Mouse (Mus musculus): Measurements from ENCODE around the gene Oas1c. TPM values are rescaled to one million over a fixed set of nuclear protein-coding genes. Genes with fewer than 3 reads are reported as not detected.
A peak's percentile ranks its signal among the peaks of the same experiment; 100 is the strongest.

Gene Oas1c
- polyA plus RNA-seq (2014; fragmentation: Nextera tagmentation; extraction: Ambion mirVana): 0.26 and 0.45 TPM in 2 replicates

GRCm38 (mm10) chr5:120811951-120812819 lies at the start of gene Oas1c:
TSS of gene Oas1c (minus strand) at chr5:120812514.
- DNase-seq (ENCODE audit: low spot score): peak; percentile 77
- Histone ChIP-seq H3K9me3 (ENCODE audit: control insufficient read depth, low read length) (no peaks in the 10 kb centered on the region), H3K4me1 (replicated peaks; ENCODE audit: control insufficient read depth, insufficient read depth, low read length) (no peaks in the 10 kb centered on the region), H3K36me3 (ENCODE audit: control insufficient read depth, insufficient read depth, low read length) (no peaks in the 10 kb centered on the region), H3K27me3 (ENCODE audit: control insufficient read depth, insufficient read depth, low read length) (no peaks in the 10 kb centered on the region), H3K27ac (ENCODE audit: low read depth, low read length) (no peak within 1 kb of the TSS), H3K4me3 (ENCODE audit: low read depth, low read length) (peak within 1 kb of the TSS; percentile 6; the same call in 1 of the 2 replicates), H3K4me2 (replicated peaks; ENCODE audit: low read depth, low read length) (peak within 1 kb of the TSS; percentile 20), H3K9ac (ENCODE audit: low read depth, low read length) (peak within 1 kb of the TSS; percentile 28)
- peak; percentile 54; the same call in 1 of the 2 replicates for ATAC-seq (ENCODE audit: low FRiP score)
- WGBS: 8% methylated on average over 18 of the region's 18 CpGs

DNA sequence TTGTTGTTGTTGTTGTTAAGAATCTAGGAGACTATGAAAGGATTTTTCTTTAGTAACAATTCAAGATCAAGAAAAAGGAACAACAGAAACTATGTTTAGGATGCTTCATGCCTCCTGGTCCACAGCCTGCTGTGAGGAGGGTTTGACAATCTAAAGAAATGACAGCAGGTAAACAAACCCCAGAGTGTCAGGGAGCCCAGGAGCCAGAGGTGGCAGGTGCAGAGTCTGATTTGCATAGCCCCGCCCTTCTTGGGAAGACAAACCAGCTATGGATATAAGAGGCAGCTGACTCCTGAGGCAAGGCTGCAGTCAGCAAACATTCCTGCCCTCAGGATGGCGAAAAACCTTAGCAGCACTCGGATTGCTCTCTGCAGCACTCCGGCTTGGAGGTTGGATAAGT lies 48.8 kb upstream of the Oas1c start, which contains the start of gene Oas1h:
TSS of gene Oas1h (plus strand) at position 301 of the 400 bp plus-strand sequence.
- DNase-seq (ENCODE audit: low spot score): no peak
- Histone ChIP-seq H3K4me3 (ENCODE audit: low read depth, low read length) (no peak within 1 kb of the TSS), H3K9ac (ENCODE audit: low read depth, low read length) (no peak within 1 kb of the TSS), H3K4me2 (replicated peaks; ENCODE audit: low read depth, low read length) (no peak within 1 kb of the TSS), H3K36me3 (ENCODE audit: control insufficient read depth, insufficient read depth, low read length) (no peaks in the 10 kb centered on the region), H3K9me3 (ENCODE audit: control insufficient read depth, low read length) (no peaks in the 10 kb centered on the region), H3K27ac (ENCODE audit: low read depth, low read length) (no peak within 1 kb of the TSS), H3K4me1 (replicated peaks; ENCODE audit: control insufficient read depth, insufficient read depth, low read length) (no peaks in the 10 kb centered on the region), H3K27me3 (ENCODE audit: control insufficient read depth, insufficient read depth, low read length) (no peaks in the 10 kb centered on the region)
- ATAC-seq (ENCODE audit: low FRiP score): no peak
- 47% methylated on average over 4 of the region's 4 CpGs for WGBS

DNA sequence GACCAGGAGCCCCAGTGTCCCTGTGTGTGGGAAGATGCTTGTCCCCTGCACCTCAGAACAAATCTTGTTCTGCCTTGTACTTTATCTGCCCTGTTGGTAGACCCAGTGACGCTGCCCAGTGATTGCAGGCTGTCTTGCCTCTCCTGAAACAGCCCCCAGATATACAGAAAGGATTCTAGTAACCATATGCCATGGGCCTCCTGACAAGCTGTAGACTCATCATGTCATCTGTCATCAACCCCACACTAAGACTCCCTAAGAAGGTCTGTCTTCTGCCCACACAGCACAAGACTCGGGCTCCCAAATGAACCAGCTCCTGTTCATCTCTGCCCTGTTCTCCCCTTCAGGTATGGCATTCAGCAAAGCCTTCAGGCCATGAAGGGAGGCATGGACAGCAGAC lies 46.9 kb upstream of the Oas1c start:
- ATAC-seq (ENCODE audit: low FRiP score) (no peak), DNase-seq (ENCODE audit: low spot score) (no peak)
- WGBS: 86% methylated on average over 2 of the region's 2 CpGs
- Histone ChIP-seq H3K9ac (ENCODE audit: low read depth, low read length) (no peak overlapping the region), H3K36me3 (ENCODE audit: control insufficient read depth, insufficient read depth, low read length) (no peaks in the 10 kb centered on the region), H3K9me3 (ENCODE audit: control insufficient read depth, low read length) (no peaks in the 10 kb centered on the region; the same call in 1 of the 2 replicates), H3K4me3 (ENCODE audit: low read depth, low read length) (no peak overlapping the region), H3K4me1 (replicated peaks; ENCODE audit: control insufficient read depth, insufficient read depth, low read length) (no peaks in the 10 kb centered on the region), H3K27me3 (ENCODE audit: control insufficient read depth, insufficient read depth, low read length) (no peaks in the 10 kb centered on the region), H3K4me2 (replicated peaks; ENCODE audit: low read depth, low read length) (no peak overlapping the region), H3K27ac (ENCODE audit: low read depth, low read length) (no peak overlapping the region)

DNA sequence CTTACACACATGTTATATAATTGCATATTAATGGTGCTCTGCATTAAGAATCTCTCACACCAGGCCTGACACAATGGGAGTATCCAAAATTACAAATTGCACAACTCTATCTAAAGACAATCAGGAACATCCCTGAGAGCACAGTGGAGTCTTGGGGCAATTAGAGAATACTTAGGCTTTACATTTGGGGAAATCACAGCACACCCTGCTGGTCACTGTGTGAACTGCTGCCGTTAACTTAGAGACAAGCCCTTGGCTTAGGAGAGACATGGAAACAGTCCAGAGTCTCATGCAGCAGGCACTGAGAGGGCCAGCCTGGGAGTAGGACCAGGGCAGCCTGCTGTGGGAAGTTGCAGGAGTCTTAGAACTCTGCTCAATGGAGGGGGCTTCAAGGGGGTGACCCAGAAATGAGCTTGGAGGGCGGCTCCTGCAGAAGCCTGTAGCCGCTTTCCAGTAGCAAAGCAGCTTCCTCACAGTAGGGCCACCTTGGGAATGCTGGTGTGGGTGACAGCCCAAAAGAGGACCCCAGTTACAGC lies 37.4 kb upstream of the Oas1c start:
- no peak overlapping the region for H3K4me3 ChIP-seq (ENCODE audit: low read depth, low read length)
- H3K27ac ChIP-seq (ENCODE audit: low read depth, low read length): no peak overlapping the region
- DNase-seq (ENCODE audit: low spot score) (peak; percentile 59), ATAC-seq (ENCODE audit: low FRiP score) (no peak)
- no peaks in the 10 kb centered on the region for H3K36me3 ChIP-seq (ENCODE audit: control insufficient read depth, insufficient read depth, low read length)
- H3K4me2 ChIP-seq (replicated peaks; ENCODE audit: low read depth, low read length): no peak overlapping the region
- WGBS: 62% methylated on average over 3 of the region's 3 CpGs
- H3K9ac ChIP-seq (ENCODE audit: low read depth, low read length): no peak overlapping the region
- H3K27me3 ChIP-seq (ENCODE audit: control insufficient read depth, insufficient read depth, low read length): no peaks in the 10 kb centered on the region
- H3K9me3 ChIP-seq (ENCODE audit: control insufficient read depth, low read length): no peaks in the 10 kb centered on the region; the same call in 1 of the 2 replicates
- no peaks in the 10 kb centered on the region for H3K4me1 ChIP-seq (replicated peaks; ENCODE audit: control insufficient read depth, insufficient read depth, low read length)

DNA sequence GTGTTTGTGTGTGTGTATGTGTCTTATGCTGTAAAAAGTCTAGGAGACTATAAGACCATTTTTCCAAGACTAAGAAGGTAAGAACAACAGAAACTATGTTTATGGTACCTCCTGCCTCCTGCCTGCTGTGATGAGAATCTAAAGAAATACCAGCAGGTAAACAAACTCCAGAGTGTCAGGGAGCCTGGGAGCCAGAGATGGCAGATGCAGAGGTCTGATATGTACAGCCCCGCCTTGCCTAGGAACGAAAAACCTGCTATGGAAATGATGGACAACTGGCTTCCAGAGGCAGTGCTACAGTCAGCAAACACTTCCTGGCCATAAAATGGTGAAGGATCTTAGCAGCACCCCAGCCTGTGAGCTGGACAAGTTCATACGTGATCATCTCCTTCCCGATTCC lies 34.8 kb upstream of the Oas1c start, which contains the start of gene Oas1f:
TSS of gene Oas1f (plus strand) at position 301 of the 400 bp plus-strand sequence.
- no peak within 1 kb of the TSS for H3K4me2 ChIP-seq (replicated peaks; ENCODE audit: low read depth, low read length)
- no peak within 1 kb of the TSS for H3K27ac ChIP-seq (ENCODE audit: low read depth, low read length)
- no peak within 1 kb of the TSS for H3K4me3 ChIP-seq (ENCODE audit: low read depth, low read length)
- H3K36me3 ChIP-seq (ENCODE audit: control insufficient read depth, insufficient read depth, low read length): no peaks in the 10 kb centered on the region
- no peak within 1 kb of the TSS for H3K9ac ChIP-seq (ENCODE audit: low read depth, low read length)
- 81% methylated on average over 4 of the region's 4 CpGs for WGBS
- H3K27me3 ChIP-seq (ENCODE audit: control insufficient read depth, insufficient read depth, low read length): no peaks in the 10 kb centered on the region
- DNase-seq (ENCODE audit: low spot score) (no peak), ATAC-seq (ENCODE audit: low FRiP score) (no peak)
- no peaks in the 10 kb centered on the region for H3K9me3 ChIP-seq (ENCODE audit: control insufficient read depth, low read length)
- no peaks in the 10 kb centered on the region for H3K4me1 ChIP-seq (replicated peaks; ENCODE audit: control insufficient read depth, insufficient read depth, low read length)

DNA sequence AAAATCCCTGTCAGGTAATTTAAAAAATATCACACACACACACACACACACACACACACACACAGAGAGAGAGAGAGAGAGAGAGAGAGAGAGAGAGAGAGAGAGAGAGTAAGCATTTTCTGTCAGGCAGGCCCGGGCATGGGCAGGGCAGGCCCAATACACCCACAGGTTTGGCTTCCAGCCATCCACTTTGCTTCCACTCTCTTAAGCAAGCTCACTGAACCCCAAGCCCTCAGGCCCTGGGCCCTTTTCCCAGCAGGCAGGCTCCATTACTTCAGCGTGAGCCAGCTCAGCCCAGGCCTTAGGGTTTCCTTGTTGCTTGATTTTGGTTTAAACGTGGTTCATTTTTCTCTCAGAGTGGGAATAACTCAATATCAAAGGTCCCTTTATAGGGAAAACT lies 32.4 kb upstream of the Oas1c start:
- no peak for DNase-seq (ENCODE audit: low spot score)
- Histone ChIP-seq H3K4me2 (replicated peaks; ENCODE audit: low read depth, low read length) (no peak overlapping the region), H3K36me3 (ENCODE audit: control insufficient read depth, insufficient read depth, low read length) (no peaks in the 10 kb centered on the region), H3K4me3 (ENCODE audit: low read depth, low read length) (no peak overlapping the region), H3K27me3 (ENCODE audit: control insufficient read depth, insufficient read depth, low read length) (no peaks in the 10 kb centered on the region), H3K4me1 (replicated peaks; ENCODE audit: control insufficient read depth, insufficient read depth, low read length) (no peaks in the 10 kb centered on the region), H3K27ac (ENCODE audit: low read depth, low read length) (no peak overlapping the region), H3K9me3 (ENCODE audit: control insufficient read depth, low read length) (no peaks in the 10 kb centered on the region), H3K9ac (ENCODE audit: low read depth, low read length) (no peak overlapping the region)
- 84% methylated on average over 3 of the region's 3 CpGs for WGBS
- no peak for ATAC-seq (ENCODE audit: low FRiP score)

DNA sequence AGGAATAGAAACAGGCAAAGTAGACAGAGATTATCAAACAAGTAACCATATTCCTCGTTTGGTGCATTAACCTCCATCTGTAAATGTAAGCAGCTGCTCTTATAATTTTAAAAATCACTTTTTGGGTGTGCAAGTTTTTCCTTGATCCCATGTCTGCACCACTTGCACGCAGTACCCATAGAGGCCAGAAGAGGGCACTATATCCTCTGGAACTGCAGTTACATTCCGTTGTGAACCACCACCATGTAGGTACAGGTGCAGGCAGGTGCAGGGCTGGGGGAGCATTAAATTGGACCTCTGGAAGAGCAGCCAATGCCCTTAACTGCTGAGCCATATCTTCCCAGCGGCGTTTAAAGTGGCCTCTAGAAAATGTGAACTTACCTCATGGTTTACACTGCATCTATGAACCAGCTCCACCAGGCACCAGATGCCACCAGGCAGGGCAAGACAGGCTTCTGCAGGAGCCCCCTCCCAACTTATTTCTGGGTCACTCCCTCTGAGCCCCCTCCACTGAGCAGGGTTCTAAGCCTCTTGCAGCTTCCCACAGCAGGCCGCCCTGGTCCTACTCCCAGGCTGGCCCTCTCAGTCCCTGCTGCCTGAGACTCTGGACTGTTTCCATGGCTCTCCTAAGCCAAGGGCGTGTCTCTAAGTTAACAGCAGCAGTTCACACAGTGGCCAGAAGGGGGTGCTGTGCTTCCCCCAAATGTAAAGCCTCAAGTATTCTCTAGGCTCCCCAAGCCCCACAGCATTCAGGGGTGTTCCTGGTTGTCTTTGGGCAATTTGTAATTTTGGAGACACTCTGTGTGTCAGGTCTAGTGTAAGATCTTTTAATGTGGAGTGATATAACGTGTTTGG lies 24.6 kb upstream of the Oas1c start:
- ATAC-seq (ENCODE audit: low FRiP score): no peak
- no peaks in the 10 kb centered on the region for H3K9me3 ChIP-seq (ENCODE audit: control insufficient read depth, low read length)
- WGBS: 11% methylated on average over 8 of the region's 8 CpGs
- H3K4me3 ChIP-seq (ENCODE audit: low read depth, low read length): no peak overlapping the region
- no peak overlapping the region for H3K4me2 ChIP-seq (replicated peaks; ENCODE audit: low read depth, low read length)
- H3K9ac ChIP-seq (ENCODE audit: low read depth, low read length): no peak overlapping the region
- DNase-seq (ENCODE audit: low spot score): peak; percentile 69
- no peaks in the 10 kb centered on the region for H3K4me1 ChIP-seq (replicated peaks; ENCODE audit: control insufficient read depth, insufficient read depth, low read length)
- no peaks in the 10 kb centered on the region for H3K36me3 ChIP-seq (ENCODE audit: control insufficient read depth, insufficient read depth, low read length)
- no peak overlapping the region for H3K27ac ChIP-seq (ENCODE audit: low read depth, low read length)
- H3K27me3 ChIP-seq (ENCODE audit: control insufficient read depth, insufficient read depth, low read length): no peaks in the 10 kb centered on the region

DNA sequence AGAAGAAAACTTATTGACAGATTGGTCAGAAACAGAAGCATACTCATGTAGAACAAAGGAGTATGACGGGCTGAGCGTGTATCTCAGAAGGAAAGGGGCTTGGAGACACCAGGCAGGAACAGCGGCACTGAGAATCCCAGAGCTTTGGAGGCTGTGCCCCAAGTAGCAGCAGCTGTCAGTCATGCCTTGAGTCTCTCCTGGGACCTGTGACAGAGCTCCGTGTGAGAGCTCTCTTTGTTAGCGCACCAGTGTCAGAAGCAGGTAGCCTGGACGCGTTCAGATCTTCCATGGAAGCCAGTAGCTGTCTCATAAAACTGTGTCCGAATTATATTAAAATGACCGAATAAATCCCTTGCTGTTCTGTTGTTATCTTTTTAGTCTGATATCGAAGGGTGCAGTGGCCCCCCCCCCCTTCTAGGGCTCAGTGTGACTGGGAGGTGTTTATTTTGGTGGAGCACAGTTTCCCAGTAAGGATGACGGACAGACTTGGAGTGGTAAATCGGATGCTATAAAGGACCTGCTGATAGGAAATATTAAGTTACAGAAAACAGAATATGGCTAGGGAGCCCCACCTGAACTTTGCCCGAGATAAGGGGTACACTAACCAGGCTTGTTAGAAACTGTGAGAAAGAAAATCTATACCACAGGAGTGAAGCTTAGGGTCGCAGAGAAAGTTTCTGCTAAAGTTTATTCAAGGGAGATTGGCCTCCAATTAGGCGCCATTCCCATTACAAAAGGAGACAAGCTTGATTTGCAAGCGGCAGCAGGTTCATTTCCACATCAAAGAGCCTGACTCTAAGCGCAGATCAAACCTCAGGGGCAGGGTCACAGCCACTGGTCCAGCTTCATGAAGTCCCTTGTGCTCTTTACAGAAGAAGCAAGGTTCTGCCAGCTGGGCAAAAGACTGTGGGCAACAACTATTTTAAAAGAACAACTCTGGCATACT lies 21.3 kb upstream of the Oas1c start:
- no peaks in the 10 kb centered on the region for H3K9me3 ChIP-seq (ENCODE audit: control insufficient read depth, low read length)
- H3K4me2 ChIP-seq (replicated peaks; ENCODE audit: low read depth, low read length): no peak overlapping the region
- no peak overlapping the region for H3K27ac ChIP-seq (ENCODE audit: low read depth, low read length)
- no peak overlapping the region for H3K4me3 ChIP-seq (ENCODE audit: low read depth, low read length)
- DNase-seq (ENCODE audit: low spot score) (peak; percentile 42), ATAC-seq (ENCODE audit: low FRiP score) (no peak)
- no peaks in the 10 kb centered on the region for H3K4me1 ChIP-seq (replicated peaks; ENCODE audit: control insufficient read depth, insufficient read depth, low read length)
- no peak overlapping the region for H3K9ac ChIP-seq (ENCODE audit: low read depth, low read length)
- H3K36me3 ChIP-seq (ENCODE audit: control insufficient read depth, insufficient read depth, low read length): no peaks in the 10 kb centered on the region
- WGBS: 20% methylated on average over 17 of the region's 17 CpGs
- no peaks in the 10 kb centered on the region for H3K27me3 ChIP-seq (ENCODE audit: control insufficient read depth, insufficient read depth, low read length)
